Mouse (Mus musculus) gastrocnemius, adult 18-20 months (tissue): ENCODE results near the gene Taldo1. TPM values are rescaled to one million over a fixed set of nuclear protein-coding genes. Genes with fewer than 3 reads are reported as not detected.
A peak's percentile ranks its signal among the peaks of the same experiment; 100 is the strongest.
"Not testable (repeated sequence)": the region's sequence is repeated elsewhere in the genome, so short reads cannot be mapped to it uniquely, and the experiment has no call there.

Experiments
- DNase-seq: peaks from one replicate; pipeline ENCODE4 v3.0.0; 2021; ENCODE audit warnings: low spot score
- total RNA-seq, 2 experiments: library from RNA; stranded (reverse); gene quantifications; 2 replicates each; pipeline ENCODE4 v1.2.3; 2021

Gene Taldo1
- total RNA-seq, 2 experiments from 2014 or later, result 84.5 to 85.6 TPM

DNA sequence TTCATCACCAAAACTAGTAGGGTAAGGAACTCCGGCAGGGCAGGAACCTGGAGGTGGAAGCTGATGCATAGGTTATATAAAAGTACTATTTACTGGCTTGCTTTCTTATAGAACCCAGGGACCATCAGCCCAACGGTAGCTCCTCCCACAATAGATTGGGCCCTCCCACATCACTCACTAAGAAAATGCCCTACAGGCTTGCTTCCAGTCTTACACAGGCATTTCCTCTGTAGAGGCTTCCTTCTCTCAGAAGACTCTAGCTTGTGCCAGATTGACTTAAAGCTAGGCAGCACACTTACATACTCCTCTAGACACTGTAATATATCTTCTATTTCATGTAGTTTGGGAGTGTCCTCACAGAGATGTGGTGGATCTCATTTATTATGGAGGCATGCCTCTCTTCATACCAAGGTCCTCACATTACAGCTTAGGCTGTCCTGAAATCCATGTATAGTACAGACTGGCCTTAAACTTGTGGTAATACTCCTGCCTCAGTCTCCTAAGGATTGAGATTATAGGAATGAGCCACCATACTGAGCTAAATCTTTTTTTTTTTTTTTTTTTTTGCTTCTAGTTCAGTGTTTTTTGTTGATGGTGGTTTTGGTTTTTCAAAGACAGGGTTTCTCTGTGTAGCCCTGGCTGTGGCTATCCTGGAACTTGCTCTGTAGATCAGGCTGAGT, 4.1 kb upstream of the Taldo1 start:
- no peak for DNase-seq

DNA sequence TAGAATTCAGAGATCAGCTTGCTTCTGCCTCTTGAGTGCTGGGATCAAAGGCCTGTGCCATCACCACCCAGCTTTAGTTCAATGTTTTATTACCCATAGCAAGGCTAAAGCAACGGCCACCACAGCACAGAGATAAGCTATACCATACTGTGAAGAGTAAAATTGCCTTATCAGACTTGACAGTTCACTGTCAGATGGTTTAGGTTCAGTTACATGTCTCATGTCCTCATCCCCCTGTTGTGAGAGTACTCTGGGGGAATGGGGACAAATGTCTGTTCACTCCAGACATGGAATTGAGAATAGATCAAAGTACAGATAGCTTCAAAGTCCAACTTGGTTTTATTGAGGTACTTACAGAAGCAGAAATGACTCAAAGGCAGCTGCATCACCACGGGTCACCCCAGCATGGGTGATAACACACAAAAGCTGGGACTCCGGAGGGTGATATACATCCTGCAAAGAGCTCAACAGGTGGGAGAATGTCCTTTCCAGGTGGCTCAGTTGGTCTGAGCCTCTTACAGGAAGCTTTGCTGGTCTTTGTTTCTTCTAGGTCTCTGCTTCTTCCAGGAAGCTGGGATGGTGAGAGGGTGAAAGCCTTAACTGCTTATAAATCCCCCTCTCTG, 3.4 kb upstream of the Taldo1 start:
- DNase-seq, result no peak

DNA sequence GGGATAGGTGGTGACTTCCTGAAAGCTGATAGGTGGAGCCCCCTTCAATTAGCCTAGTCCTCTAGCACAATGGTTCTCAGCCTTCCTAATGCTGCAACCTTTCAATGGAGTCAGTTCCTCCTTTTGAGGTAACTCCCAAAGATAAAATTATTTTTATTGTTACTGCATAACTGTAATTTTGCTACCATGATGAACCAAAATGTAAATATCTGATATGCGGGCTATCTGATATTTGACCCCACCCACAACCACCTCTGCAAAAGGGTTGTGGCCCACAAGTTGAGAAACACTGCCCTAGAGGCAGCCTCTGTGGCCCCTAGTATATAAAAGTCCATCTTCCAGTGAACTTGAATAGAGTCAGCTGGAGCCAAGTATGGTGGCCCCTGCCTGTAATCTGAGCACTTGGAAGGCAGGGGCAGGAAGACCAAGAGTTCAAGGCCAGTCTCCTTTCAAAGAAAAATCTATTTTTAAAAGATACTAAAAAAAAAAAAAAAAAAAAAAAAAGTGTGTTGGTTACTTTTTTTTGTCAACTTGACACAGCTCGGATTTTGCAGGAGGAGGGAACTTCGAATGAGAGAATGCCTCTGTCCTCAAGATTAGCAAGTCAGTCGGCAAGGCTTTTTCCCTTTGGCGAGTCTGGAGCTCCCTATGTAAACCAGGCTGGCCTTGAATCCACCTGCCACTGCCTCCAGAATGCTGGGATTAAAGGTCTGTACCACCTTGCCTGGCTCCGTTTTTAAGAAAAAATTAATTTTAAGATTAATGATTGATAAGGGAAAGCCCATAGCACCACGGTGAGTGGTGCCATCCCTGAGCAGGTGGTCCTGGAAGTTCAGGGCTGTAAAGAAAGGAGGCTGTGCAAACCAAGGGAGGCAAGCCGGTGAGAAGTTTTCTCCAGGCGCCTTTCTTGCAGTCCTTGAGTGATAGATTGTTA, 1.4 kb upstream of the Taldo1 start:
- no peak for DNase-seq

DNA sequence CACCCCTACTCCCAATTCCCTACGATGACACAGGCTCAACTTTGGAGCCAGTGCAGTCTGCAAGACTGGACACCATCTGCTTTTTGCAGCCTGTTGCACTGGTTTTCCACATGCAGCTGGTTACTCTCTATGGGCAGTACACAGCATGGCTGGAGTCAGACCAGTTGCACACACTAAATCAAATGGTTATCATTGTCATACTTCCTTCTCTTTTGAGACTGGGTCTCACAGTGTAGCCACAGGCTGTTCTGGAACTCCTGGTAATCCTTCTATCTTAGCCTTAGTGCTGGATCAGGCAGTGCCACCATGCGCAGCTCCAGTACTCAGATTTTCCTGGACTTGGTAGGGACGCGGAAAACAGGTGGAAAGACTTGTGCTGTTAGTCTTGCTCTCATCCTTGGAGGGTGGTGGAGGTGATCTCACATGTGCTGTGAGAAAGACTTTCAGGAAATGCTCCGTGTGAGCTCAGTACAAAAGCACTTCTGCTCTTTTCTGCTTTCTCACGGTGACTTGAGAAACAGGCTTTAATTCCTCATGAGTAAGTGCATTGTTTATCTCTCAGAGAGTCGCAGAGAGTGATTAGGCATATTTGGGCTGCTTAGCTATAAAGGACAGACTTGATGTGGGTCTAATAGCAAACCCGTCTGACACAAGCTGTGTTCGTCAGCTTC, 688 bp downstream of the Taldo1 start:
- DNase-seq, result no peak

DNA sequence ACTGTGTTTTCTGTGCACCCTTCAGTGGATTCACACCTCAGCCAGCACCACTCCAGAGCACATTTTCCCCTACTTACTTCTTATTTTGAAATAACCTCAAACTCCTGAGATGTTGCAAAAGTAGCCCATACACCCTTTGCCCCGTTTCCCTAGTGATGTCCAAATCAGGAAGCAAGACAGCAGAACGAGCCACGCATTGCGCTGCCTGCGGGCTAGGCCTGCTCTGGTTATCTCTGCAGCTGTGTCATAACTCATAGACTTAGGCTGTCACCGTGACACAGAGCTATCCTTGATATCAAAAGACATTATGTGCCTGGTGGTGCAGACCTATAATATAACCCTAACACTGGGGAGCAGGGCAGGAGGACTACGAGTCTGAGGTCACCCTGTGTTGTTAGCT, 2.2 kb downstream of the Taldo1 start:
- DNase-seq, result no peak

DNA sequence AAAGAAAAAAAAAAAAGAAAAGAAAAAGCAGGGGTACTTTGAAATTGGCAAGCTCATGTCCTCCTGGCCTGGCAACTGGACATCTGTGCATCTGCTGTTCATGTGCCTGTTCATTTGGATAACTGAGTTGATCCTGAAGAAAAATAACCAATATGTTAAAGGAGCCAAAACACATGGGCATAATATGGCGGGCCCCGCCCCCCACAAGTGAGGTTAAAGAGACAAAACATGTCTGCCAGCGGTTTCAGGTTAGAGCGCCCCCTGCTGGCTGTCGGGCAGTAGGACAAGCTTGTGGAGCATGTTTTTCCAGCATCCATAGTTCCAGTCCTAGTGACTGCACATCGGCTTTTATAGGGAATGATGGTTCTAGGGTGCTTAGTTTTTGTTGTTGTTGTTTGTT, 2.8 kb downstream of the Taldo1 start:
- DNase-seq, result peak; percentile 40

DNA sequence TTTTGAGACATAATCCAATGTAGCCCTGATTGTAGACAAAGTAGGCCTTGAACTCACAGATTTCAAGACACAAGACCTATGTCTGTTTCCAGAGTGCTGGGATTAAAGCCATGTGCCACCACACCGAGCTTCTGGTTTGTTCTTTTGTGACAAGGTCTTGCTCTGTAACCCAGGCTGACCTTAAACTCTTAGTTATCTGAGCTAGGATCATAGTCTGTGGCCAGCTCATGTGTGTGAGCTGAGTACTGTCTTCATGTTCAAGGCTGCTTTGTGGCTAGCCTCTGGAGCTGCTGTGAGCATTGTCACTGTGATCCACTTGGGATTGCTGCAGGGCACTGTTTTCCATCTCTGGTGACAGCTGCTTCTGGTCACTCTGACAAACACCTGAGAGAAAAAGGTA, 3.3 kb downstream of the Taldo1 start:
- no peak for DNase-seq

DNA sequence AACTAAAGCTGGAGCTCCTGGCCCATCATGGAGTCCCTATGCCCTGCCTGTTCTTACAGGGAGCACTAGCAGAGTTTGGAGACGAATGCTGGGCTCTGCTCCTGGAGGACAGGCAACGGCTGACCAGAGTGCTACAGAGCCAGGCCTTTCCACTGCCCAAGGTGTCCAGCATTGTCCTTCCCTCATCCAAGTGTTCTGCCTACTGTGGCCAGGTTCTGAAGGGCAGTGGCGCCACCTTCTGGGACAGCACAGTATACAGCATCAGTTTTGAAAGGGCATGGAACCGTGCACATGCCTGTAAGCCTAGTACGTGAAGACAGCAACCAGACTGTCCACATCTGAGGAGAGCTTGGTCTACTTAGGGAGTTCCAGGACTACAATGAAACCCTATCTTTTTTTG, 11.3 kb downstream of the Taldo1 start:
- DNase-seq, result peak; percentile 49

DNA sequence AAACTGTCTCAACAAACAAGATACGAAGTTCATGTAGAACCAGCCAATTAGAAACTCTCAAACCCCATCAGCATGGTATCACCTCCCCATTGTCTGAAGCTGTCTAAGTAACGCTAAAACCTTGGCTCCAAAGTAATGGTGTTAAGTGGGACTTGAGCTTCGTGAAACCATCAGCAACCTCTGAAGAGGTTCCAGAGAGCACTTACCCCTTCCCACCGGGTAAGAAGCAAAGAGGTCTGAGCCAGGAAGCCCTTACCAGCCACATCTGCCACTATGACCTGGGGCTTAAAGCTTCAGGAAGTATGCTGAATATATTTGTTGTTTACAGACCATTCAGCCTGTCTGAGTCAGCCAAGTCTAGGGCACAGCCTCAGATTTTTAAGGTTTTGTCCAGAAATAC, 13.5 kb downstream of the Taldo1 start:
- DNase-seq, result no peak

DNA sequence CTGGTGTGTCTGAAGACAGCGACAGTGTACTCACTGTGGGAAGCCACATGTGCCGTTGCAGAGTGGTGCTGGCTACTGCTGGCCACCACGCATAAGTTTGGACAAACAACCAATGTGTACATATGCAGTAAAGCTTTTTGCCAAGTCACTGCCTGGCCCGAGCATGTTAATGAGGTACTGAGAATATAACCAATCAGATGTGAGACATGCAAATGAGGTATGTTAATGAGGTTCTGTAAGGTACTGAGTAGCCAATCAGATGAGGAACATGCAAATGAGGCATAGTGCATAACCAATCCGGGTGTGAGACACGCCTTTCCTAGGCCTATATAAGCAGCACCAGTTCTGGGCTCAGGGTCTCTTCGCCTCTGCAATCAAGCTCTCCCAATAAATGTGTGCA, 15.7 kb downstream of the Taldo1 start:
- not testable (repeated sequence) for DNase-seq

DNA sequence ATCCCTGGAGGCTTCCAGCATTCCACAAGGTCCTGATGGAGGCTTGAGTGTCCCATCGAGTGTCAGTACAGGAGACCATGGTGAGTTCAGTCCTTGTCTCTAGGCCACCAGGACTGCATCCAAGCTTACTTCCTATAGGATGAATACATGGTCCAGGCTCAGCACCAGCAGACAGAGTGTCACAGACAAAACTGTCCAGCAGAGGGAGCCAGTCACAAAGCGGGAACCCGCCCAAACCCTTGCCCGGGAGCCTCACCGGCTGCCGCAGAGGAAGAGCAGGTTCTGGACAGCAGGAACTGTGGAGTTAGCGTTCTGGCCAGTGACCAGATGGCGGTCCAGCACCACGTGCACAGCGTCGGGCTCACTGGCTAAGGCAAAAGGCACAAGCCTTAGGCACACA, 16.8 kb downstream of the Taldo1 start:
- peak; percentile 87 for DNase-seq

DNA sequence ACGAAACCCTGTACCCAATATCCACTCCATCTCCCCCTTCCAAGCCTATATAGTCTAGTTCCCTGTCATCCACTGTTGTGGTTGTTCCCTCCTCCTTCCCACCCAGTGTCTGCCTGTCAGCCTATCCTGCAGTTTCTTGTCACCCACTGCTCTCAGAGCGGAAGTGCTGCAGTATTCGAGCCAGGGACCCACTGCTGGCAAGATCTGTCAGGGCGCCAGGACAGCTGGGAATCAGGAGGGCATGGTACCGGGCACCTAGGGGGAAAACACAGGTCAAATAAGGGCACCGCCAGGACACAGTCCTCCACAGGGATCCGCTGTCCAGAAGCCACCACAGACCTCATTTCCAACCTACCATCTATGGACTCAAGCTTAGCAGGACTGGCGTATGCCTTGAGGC, 18.6 kb downstream of the Taldo1 start:
- no peak for DNase-seq

DNA sequence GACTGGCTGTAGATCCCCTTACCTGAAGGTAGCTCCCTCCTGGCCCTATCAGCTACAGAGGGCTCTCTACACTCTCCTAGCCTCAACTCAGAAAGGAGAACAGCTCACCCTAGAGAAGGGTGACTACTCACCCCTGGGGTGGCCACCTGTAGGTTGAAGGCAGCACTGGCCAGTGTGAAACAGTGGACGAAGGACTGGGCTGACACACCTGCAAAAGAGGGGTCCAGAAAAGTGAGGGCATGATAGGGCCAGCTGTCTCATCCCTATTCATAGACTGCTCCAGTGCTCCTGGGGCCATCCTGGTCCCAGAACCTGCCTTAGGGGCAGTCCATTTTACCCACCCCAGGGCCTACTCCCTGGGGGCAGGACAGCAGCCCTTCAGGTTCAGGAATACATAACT, 19.7 kb downstream of the Taldo1 start:
- DNase-seq, result no peak

DNA sequence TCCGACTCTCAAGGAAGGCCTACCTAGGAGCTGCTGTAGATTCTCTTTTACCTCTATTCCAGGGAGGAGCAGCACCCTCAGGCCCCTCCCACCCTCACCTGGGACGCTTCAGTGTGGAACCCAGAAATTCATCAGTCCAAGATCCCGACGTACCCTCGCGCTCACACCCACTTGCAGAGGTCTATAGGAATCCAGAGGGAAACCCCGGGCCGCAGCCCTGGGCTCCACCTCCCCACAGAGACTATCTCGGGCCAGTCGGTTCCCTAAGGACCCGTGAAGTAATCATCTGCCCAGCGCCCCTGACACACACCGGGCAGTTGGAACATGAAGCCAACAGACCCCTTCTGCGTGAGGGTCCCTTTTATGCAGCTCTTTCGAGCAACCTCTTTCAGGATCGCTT, 21.3 kb downstream of the Taldo1 start:
- DNase-seq, result no peak

DNA sequence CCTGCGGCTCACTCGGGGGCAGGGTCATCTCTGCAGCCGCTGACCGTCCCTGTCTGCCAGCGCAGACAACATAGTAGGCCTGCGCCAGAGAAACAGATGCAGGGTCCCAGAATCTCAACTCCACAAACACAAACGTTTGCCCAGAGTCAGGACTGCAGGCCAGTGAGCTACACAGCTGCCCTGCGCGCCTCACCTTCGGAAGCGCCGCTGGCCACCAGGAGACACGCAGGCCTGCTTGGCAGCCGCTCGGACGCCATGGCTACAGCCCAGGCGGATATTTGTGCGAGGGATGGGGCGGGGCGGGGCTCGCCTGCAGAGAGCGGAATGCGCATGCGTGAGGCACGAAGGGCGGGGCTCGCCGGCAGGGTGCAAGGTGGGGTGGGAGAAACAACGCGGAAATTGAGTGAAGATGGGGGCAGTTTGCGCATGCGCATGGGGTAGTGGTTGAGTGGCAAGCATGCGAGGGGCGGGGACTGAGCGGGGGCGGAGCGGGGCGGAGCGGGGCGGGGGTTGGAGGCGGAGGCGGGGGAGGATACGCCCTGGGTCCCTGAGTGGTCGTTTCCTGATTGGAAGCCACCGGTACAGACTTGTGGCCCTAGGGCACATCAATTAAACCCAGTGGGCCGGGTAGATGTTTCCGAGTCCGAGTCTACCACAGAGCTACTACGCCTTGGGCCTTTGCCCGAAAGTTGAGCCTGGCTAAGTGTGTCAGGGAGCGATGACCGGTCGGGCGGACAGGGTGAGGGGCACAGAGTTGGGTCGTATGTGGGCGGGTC, 22.0 kb downstream of the Taldo1 start, which contains the start of gene Gatd1:
Gatd1 (minus strand) TSS at position 328 of the 776 bp plus-strand sequence.
- DNase-seq, result peak; percentile 99

DNA sequence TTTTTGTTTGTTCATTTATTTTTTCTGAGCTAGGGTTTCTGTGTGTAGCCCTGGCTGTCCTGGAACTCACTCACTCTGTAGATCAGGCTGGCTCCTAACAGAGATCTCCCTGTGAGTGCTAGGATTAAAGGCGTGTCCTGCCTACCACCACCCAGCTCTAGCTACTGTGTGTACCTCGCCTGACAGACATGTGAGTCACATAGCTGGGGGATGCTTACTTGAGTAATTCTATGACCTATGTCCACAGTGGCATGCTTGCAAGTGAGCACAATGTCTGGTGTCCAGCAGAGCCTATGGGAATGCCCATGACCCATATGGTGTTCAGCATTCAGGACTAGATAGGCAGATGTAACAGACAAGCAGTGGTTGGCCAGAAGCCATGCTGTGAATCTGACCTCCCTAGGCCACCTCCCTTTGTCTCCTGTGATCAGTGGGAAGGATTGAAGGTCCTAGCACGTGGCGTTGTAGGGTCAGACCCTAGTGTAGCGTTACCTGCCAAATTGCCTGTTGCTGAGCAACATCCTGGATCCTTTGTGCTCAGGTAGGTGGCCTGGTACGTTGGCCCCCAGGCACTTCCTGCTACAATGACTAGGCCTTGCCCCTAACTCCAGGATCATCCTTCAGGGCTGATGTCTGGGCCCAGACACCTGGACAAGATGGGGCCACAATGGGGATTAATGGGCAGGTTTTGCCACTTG, 24.3 kb downstream of the Taldo1 start:
- DNase-seq, result no peak

DNA sequence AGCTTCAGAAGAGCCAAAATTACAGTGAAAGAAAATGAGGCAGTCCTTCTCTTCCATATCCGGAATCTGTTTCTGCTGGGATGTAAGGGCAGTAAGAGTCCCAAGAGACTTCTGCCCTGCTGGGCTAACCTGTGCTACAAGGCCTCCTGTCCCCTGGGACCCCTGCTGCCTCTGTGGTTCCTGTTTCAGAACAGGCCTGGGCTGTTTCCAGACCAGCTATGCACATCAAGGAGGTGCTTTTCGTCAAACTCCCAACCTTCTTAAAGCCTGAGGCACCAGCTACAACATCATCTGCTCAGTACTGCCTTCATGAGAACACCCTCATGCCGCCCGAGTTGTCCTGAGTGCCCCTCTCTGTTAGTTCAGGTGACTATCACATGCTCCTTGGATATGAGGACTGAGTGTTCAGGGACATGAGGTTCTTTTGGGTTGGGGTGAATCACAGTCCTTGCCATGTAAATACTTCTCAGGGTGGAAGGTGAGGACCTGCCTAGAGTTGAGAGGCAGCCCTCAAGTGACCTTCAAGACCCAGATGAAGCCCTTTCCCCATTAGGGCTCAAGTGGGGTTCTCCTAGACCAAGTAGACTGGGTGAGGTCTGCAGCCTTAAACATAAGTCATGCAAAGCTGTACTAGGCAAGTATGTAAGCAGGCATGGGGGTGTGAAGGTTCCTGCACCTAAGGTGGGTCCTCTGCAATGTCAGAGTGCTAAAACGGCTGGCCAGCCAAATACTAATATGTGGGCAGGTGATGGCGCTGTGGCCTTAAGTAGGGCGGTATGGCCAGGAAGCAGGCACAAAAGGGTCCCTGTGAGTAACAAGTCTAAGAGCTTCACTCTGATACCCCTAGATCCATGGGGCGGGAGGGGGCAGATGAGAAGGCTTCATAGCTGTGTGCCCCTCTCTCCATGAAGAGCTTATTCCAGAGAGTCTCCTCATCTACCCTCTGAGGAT, 26.0 kb downstream of the Taldo1 start:
- no peak for DNase-seq

DNA sequence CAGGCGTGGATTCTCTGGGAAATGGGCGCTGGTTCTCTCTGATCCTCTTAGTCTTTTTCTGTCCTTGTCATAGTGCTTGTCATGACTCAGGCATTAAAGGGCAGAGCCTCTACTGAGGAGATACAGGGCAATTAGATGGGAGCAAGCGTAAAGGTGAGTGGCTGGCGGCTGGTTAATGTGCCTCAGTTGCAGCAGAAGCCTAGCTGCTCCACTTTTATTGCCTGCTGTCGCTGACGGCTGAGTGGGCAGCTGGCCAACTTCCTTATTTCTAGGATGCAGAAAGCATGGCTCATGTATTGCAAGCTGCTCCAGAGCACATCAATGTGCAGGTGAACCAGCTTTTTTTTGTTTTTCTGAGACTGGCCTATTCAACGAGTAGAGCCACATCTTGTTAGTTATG, 27.0 kb downstream of the Taldo1 start:
- no peak for DNase-seq

DNA sequence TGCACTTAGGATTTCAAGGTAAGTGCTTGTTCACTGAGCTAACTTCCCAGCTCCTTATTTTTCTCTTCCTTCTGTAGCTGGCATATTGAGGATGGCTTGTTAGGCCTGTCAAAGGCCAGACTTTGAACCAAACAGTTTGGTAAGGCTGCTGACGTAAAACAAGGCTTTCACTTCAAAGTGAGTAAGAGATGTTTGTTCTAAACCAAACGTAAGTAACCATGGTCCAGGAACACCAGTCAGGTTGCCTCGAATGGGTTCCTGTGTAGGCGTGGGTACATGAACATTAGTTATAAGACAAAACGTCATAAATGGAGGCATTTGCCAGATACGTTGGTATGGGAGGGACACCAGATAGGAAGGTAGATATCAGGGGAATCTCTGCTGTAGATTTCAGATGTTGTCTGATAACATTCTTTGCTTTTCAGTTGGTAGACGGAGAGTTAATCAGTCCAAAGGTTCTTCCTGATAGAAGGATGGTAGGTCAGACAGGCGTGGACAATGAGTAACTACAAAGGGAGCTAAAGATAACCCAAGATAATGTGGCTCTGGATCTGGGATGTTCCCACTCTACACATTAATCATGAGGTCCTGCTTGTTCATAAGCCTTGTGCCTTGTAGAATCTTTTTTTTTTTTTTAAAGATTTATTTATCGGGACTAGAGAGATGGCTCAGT, 28.2 kb downstream of the Taldo1 start:
- no peak for DNase-seq
